Mouse (Mus musculus): ENCODE results near the gene Ccdc57. TPM values are rescaled to one million over a fixed set of nuclear protein-coding genes. Genes with fewer than 3 reads are reported as not detected.

Gene Ccdc57
- polyA plus RNA-seq (2015; fragmentation: Nextera tagmentation; extraction: Ambion mirVana): 6.4 TPM in 2 replicates

GRCm38 (mm10) chr11:120932564-120933398 lies at the start of gene Ccdc57:
Gene Ccdc57 (minus strand): TSS chr11:120932872.
- no peaks in the 10 kb centered on the region for H3K9me3 ChIP-seq
- peak; percentile 87 for ATAC-seq (ENCODE audit: low FRiP score, low read depth)
- peak within 1 kb of the TSS; percentile 78 for H3K4me3 ChIP-seq
- peak within 1 kb of the TSS; percentile 74 for H3K9ac ChIP-seq
- peak within 1 kb of the TSS; percentile 73 for H3K4me2 ChIP-seq (replicated peaks)
- no peak within 1 kb of the TSS for H3K27ac ChIP-seq
- H3K4me1 ChIP-seq: no peaks in the 10 kb centered on the region; the same call in 1 of the 2 replicates
- WGBS: 10% methylated on average over 44 of the region's 44 CpGs
- H3K27me3 ChIP-seq: no peaks in the 10 kb centered on the region
- H3K36me3 ChIP-seq: 0 out of 2 replicates have a peak, but pooled peaks cover 2% of the 10 kb centered on the region

DNA sequence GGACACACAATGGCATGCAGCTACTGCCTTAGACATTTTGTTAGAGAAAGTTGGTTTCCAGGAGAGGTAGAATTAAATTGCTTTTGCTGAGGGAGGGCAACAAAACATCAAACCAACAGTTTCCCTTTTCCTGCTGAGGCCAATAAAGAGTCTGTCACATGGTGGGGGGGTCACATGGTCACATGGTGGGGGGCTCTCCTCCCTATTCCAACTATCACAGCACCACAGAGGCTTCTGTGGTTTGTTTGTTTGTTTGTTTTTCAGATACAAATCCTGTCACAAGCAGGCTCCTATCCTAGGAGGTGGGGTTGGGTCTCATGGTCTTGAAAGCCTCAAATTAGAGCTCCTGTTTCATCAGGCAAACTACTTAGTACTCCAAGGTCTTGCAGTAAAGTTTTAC lies 49.8 kb upstream of the Ccdc57 start:
- Histone ChIP-seq H3K4me3 (no peak overlapping the region), H3K4me2 (replicated peaks) (no peak overlapping the region), H3K36me3 (peaks cover 91% of the 10 kb centered on the region), H3K9me3 (no peaks in the 10 kb centered on the region), H3K27me3 (no peaks in the 10 kb centered on the region), H3K9ac (no peak overlapping the region), H3K27ac (no peak overlapping the region), H3K4me1 (peaks cover 7% of the 10 kb centered on the region; the same call in 1 of the 2 replicates)
- no peak for ATAC-seq (ENCODE audit: low FRiP score, low read depth)

- WGBS: 92% methylated on average over 4 of the region's 4 CpGs
- 0 out of 2 replicates have a peak, but pooled peaks cover 3% of the 10 kb centered on the region for H3K4me1 ChIP-seq
- ATAC-seq (ENCODE audit: low FRiP score, low read depth): no peak
- H3K27ac ChIP-seq: no peak overlapping the region
- H3K36me3 ChIP-seq: peaks cover 94% of the 10 kb centered on the region
- no peak overlapping the region for H3K4me2 ChIP-seq (replicated peaks)
- no peaks in the 10 kb centered on the region for H3K9me3 ChIP-seq
- H3K4me3 ChIP-seq: no peak overlapping the region
- H3K27me3 ChIP-seq: no peaks in the 10 kb centered on the region
- H3K9ac ChIP-seq: no peak overlapping the region
Measured at GRCm38 (mm10) chr11:120981661-120982060, 49.0 kb upstream of the Ccdc57 start.

- H3K36me3 ChIP-seq: peaks cover 94% of the 10 kb centered on the region
- H3K4me1 ChIP-seq: 0 out of 2 replicates have a peak, but pooled peaks cover 3% of the 10 kb centered on the region
- H3K27ac ChIP-seq: no peak overlapping the region
- no peaks in the 10 kb centered on the region for H3K9me3 ChIP-seq
- H3K4me2 ChIP-seq (replicated peaks): no peak overlapping the region
- WGBS: 85% methylated on average over 9 of the region's 9 CpGs
- H3K27me3 ChIP-seq: no peaks in the 10 kb centered on the region
- ATAC-seq (ENCODE audit: low FRiP score, low read depth): no peak
- no peak overlapping the region for H3K9ac ChIP-seq
- H3K4me3 ChIP-seq: no peak overlapping the region
Measured at GRCm38 (mm10) chr11:120980427-120981035, 47.9 kb upstream of the Ccdc57 start.

GRCm38 (mm10) chr11:120979711-120980426 lies 47.2 kb upstream of the Ccdc57 start:
- Histone ChIP-seq H3K27ac (no peak overlapping the region), H3K36me3 (peaks cover 96% of the 10 kb centered on the region), H3K4me2 (replicated peaks) (no peak overlapping the region), H3K9me3 (no peaks in the 10 kb centered on the region), H3K27me3 (no peaks in the 10 kb centered on the region), H3K4me1 (0 out of 2 replicates have a peak, but pooled peaks cover 3% of the 10 kb centered on the region), H3K4me3 (no peak overlapping the region), H3K9ac (no peak overlapping the region)
- WGBS: 86% methylated on average over 8 of the region's 8 CpGs
- ATAC-seq (ENCODE audit: low FRiP score, low read depth): no peak

DNA sequence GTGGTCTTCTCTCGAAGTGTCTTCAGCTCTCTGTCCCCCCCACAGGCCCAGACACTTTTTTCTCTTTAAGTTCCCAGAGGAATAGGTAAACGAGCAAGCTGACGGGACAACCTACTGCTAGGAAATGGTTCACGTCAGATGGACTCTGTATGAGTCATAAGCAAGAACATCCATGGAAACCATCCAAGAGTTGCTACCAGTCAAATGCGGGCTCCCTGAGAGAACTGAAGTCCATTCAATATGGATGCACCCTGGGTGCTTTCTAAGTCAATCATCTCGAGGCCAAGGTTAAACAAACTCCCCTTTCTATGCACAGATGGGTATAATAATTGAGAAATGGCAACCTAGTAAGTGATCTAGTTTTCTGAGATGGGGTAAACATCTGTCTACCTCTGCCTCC lies 40.6 kb upstream of the Ccdc57 start:
- Histone ChIP-seq H3K4me1 (no peaks in the 10 kb centered on the region), H3K9ac (no peak overlapping the region), H3K36me3 (peaks cover 98% of the 10 kb centered on the region), H3K4me3 (no peak overlapping the region), H3K9me3 (no peaks in the 10 kb centered on the region), H3K27me3 (no peaks in the 10 kb centered on the region), H3K4me2 (replicated peaks) (no peak overlapping the region), H3K27ac (no peak overlapping the region)
- no peak for ATAC-seq (ENCODE audit: low FRiP score, low read depth)
- 88% methylated on average over 6 of the region's 6 CpGs for WGBS

GRCm38 (mm10) chr11:120971237-120971636 lies 38.6 kb upstream of the Ccdc57 start:
- 91% methylated on average over 5 of the region's 5 CpGs for WGBS
- Histone ChIP-seq H3K27me3 (no peaks in the 10 kb centered on the region), H3K4me2 (replicated peaks) (no peak overlapping the region), H3K27ac (no peak overlapping the region), H3K9ac (no peak overlapping the region), H3K4me1 (0 out of 2 replicates have a peak, but pooled peaks cover 2% of the 10 kb centered on the region), H3K9me3 (no peaks in the 10 kb centered on the region), H3K4me3 (no peak overlapping the region), H3K36me3 (peaks cover 99% of the 10 kb centered on the region)
- no peak for ATAC-seq (ENCODE audit: low FRiP score, low read depth)

- peaks cover 100% of the 10 kb centered on the region for H3K36me3 ChIP-seq
- H3K4me1 ChIP-seq: 0 out of 2 replicates have a peak, but pooled peaks cover 10% of the 10 kb centered on the region
- H3K9me3 ChIP-seq: no peaks in the 10 kb centered on the region
- no peak overlapping the region for H3K4me2 ChIP-seq (replicated peaks)
- H3K4me3 ChIP-seq: no peak overlapping the region
- ATAC-seq (ENCODE audit: low FRiP score, low read depth): no peak
- no peaks in the 10 kb centered on the region for H3K27me3 ChIP-seq
- 88% methylated on average over 5 of the region's 5 CpGs for WGBS
- H3K9ac ChIP-seq: no peak overlapping the region
- H3K27ac ChIP-seq: no peak overlapping the region
Measured at GRCm38 (mm10) chr11:120969742-120970141, 37.1 kb upstream of the Ccdc57 start.

DNA sequence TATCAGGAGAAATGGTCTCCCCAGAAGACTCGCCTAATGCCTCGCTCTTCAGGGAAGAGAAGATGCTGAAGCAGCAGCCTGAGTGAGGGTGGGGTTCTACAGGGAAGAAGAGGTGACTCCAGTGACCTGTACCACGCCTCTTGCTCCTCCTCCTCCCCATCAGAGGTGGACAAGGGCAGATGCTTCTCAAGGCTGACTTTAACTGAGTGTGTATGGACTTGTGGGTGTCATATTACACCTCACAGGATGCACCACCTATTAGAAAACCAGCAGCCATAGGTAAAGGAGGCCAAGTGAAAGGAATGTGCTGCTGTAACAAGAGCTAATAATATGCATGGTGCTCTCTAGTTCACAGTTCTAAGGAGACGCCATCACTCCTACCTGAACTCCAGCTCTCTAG lies 32.9 kb upstream of the Ccdc57 start:
- no peak overlapping the region for H3K4me2 ChIP-seq (replicated peaks)
- H3K36me3 ChIP-seq: peaks cover 100% of the 10 kb centered on the region
- 71% methylated on average over 4 of the region's 4 CpGs for WGBS
- no peak overlapping the region for H3K4me3 ChIP-seq
- ATAC-seq (ENCODE audit: low FRiP score, low read depth): no peak
- H3K4me1 ChIP-seq: 0 out of 2 replicates have a peak, but pooled peaks cover 10% of the 10 kb centered on the region
- H3K9me3 ChIP-seq: no peaks in the 10 kb centered on the region
- no peak overlapping the region for H3K9ac ChIP-seq
- no peak overlapping the region for H3K27ac ChIP-seq
- no peaks in the 10 kb centered on the region for H3K27me3 ChIP-seq

- ATAC-seq (ENCODE audit: low FRiP score, low read depth): no peak; the same call in 1 of the 2 replicates
- no peak overlapping the region for H3K27ac ChIP-seq
- H3K4me1 ChIP-seq: 0 out of 2 replicates have a peak, but pooled peaks cover 10% of the 10 kb centered on the region
- WGBS: 81% methylated on average over 10 of the region's 10 CpGs
- H3K4me3 ChIP-seq: no peak overlapping the region
- peak overlapping the region; percentile 1; the same call in 1 of the 2 replicates for H3K9ac ChIP-seq
- peaks cover 100% of the 10 kb centered on the region for H3K36me3 ChIP-seq
- H3K4me2 ChIP-seq (replicated peaks): no peak overlapping the region
- no peaks in the 10 kb centered on the region for H3K9me3 ChIP-seq
- H3K27me3 ChIP-seq: no peaks in the 10 kb centered on the region
Measured at GRCm38 (mm10) chr11:120964195-120965157, 31.8 kb upstream of the Ccdc57 start.

DNA sequence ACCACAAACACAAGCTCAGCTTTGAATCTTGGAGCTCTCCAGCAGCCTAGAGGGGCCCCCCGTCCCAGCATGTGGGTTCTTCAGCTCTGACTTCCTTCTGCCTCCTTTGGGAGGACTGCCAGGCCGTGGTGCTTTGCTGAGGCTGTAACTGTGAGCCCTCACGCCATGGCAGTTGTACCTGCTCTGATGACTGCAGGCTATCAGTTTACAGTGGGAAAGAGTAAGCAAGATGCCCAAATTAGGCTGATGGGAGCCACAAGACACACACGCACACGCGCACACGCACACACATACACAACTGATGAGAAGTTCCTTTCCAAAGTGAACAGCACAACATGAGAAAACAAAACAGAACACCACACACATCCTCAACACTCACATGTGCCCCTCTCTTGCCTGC lies 30.2 kb upstream of the Ccdc57 start:
- H3K9ac ChIP-seq: no peak overlapping the region
- no peak overlapping the region for H3K4me3 ChIP-seq
- H3K4me1 ChIP-seq: peaks cover 17% of the 10 kb centered on the region; the same call in 1 of the 2 replicates
- no peak overlapping the region for H3K4me2 ChIP-seq (replicated peaks)
- no peaks in the 10 kb centered on the region for H3K27me3 ChIP-seq
- H3K36me3 ChIP-seq: peaks cover 100% of the 10 kb centered on the region
- ATAC-seq (ENCODE audit: low FRiP score, low read depth): no peak
- no peak overlapping the region; the same call in 1 of the 2 replicates for H3K27ac ChIP-seq
- no peaks in the 10 kb centered on the region for H3K9me3 ChIP-seq
- WGBS: 86% methylated on average over 7 of the region's 7 CpGs

All from limb, embryonic 13.5 days (tissue).